Comparison of ENCODE assay signal across 13 mouse cellular contexts in genomic region chr5:115738032-115738431, GRCm38 (mm10).
"Had no signal": no experiment of that assay in that cellular context is flagged by ENCODE, and none has a peak within 500 bp of the region (broad histone marks: within the 10 kb centered on the region; RNA-seq: fewer than 3 reads in every experiment).

No protein-coding gene starts in this region.

- DNase-seq: kidney, adult 8-10 months; kidney, postnatal 10 days; kidney, postnatal 36 days; layer of hippocampus, postnatal 36 days; liver, embryonic 13.5 days; lung, adult 18-20 months; lung, postnatal 14 days; lung, postnatal 4 days; thymus, postnatal 25 days had no signal

- H3K4me2 ChIP-seq: kidney, embryonic 15.5 days; liver, embryonic 13.5 days; midbrain, embryonic 12.5 days had no signal

- H3K4me1 ChIP-seq: kidney, embryonic 15.5 days; liver, embryonic 13.5 days; midbrain, embryonic 12.5 days had no signal

- H3K4me3 ChIP-seq: kidney, embryonic 15.5 days; left cerebral cortex, adult 2 months; liver, embryonic 13.5 days; midbrain, embryonic 12.5 days had no signal

- H3K27ac ChIP-seq: kidney, embryonic 15.5 days; left cerebral cortex, adult 2 months; liver, embryonic 13.5 days; midbrain, embryonic 12.5 days had no signal

- H3K36me3 ChIP-seq: kidney, embryonic 15.5 days; liver, embryonic 13.5 days; midbrain, embryonic 12.5 days had no signal

- H3K9me3 ChIP-seq: kidney, embryonic 15.5 days; liver, embryonic 13.5 days; midbrain, embryonic 12.5 days had no signal

- H3K9ac ChIP-seq: kidney, embryonic 15.5 days; liver, embryonic 13.5 days; midbrain, embryonic 12.5 days had no signal

- ATAC-seq: midbrain, embryonic 16.5 days had no signal
